Mouse (Mus musculus) layer of hippocampus, postnatal 36 days (tissue): ENCODE results near the gene Gm3526. TPM values are rescaled to one million over a fixed set of nuclear protein-coding genes. Genes with fewer than 3 reads are reported as not detected.
"Not testable (repeated sequence)": the region's sequence is repeated elsewhere in the genome, so short reads cannot be mapped to it uniquely, and the experiment has no call there.

Experiments
- DNase-seq, 2 experiments: peaks; one replicate each; pipeline ENCODE4 v3.0.0; 2022
- total RNA-seq, 2 experiments: library from RNA; stranded (reverse); gene quantifications; 2 replicates each; pipeline ENCODE4 v1.2.3; 2021

The Gm3526 gene
- total RNA-seq, result not detected

GRCm38 (mm10) chr14:5260480-5260879 is at the start of gene Gm3526:
TSS of gene Gm3526 (minus strand) at chr14:5260580.
- not testable (repeated sequence) for DNase-seq

Other genes with a start within 250 kb of the Gm3526 start
- under 1 TPM in 1 of 2 experiments, not detected in 1; 0.82 TPM for gene Gm3298, start 244.7 kb downstream of the Gm3526 start, total RNA-seq
- not detected for gene 4930555G01Rik, start 210.0 kb downstream of the Gm3526 start, total RNA-seq
- gene Gm8281, start 189.5 kb downstream of the Gm3526 start, total RNA-seq, result 1 to 10 TPM; 1.1 to 1.3 TPM
- gene Gm8279, start 129.1 kb downstream of the Gm3526 start, total RNA-seq, result not detected
- not detected for gene Gm3317, start 96.0 kb downstream of the Gm3526 start, total RNA-seq
- gene Gm8271, start 74.8 kb downstream of the Gm3526 start, total RNA-seq, result not detected
- not detected for gene Gm3542, start 74.3 kb upstream of the Gm3526 start, total RNA-seq
- gene Gm3500, start 128.5 kb upstream of the Gm3526 start, total RNA-seq, result not detected
- 1 to 10 TPM; 3.3 to 3.8 TPM for gene Gm3194, start 194.9 kb upstream of the Gm3526 start, total RNA-seq
- not detected for gene Gm8246, start 217.2 kb upstream of the Gm3526 start, total RNA-seq
- gene Gm3187, start 223.6 kb upstream of the Gm3526 start, total RNA-seq, result not detected
- gene Gm3488, start 241.1 kb upstream of the Gm3526 start, total RNA-seq, result under 1 TPM; 0.35 to 0.78 TPM